Mouse (Mus musculus) ES-Bruce4 (cell line): ENCODE measurements around the gene Sorcs3.

Experiments
- CTCF ChIP-seq: IDR thresholded peaks from one replicate; pipeline ENCODE4 v1.8.1; 2011; ENCODE audit warnings: low read depth, low read length
- EP300 ChIP-seq: IDR thresholded peaks from 2 replicates; pipeline ENCODE4 v1.6.1; 2011; ENCODE audit warnings: low read depth, low read length; ENCODE audit not compliant: insufficient read depth

DNA sequence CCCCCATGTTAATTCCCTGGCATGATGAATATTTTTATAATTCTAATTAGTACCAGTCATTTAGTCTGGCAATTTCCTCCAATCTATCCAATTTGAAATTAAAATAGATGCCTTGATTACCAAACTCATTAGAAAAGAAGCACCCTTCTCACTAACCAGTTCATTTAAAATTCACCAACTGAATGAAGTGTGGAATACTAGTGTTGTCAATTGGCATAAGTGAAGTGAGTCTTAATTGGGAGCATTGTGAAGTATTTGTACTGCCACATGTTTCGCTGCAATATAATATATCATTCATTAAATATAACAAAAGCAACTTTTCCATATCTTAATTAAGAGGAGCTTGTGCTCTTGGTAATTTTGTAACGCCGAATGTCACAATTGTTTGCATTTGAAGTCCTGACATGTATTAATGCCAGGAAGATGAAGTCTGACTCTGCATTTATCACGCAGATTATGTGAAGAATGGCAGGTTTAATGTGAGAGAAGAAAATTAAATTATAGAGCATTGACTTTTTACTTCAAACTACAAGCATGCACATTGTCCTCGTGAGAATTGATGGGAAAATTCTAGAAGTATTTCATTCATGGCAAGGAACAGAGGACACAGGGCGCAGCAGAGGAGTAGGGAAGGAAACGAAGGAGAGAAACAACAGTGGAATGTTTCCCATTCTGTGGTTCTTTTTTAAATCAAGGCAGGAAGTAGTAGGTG, 339.8 kb downstream of the Sorcs3 start:
- no peak for TF ChIP-seq EP300
- no peak for TF ChIP-seq CTCF
